Mouse (Mus musculus) liver, embryonic 14.5 days (tissue): ENCODE measurements at regions not wholly inside any gene's neighbourhood (a gene's known extent, or its start where the extent isn't known, plus 50 kb on each side); places are given as distances from the start of the nearest gene placed in this dataset.

Source experiments
- CTCF ChIP-seq: IDR thresholded peaks from 2 replicates; pipeline ENCODE4 v1.5.1; 2016; ENCODE audit warnings: antibody characterized with exemption, low read depth, control low read depth
- EP300 ChIP-seq: IDR thresholded peaks from 2 replicates; pipeline ENCODE4 v1.6.1; 2016; ENCODE audit warnings: antibody characterized with exemption, low read depth

DNA sequence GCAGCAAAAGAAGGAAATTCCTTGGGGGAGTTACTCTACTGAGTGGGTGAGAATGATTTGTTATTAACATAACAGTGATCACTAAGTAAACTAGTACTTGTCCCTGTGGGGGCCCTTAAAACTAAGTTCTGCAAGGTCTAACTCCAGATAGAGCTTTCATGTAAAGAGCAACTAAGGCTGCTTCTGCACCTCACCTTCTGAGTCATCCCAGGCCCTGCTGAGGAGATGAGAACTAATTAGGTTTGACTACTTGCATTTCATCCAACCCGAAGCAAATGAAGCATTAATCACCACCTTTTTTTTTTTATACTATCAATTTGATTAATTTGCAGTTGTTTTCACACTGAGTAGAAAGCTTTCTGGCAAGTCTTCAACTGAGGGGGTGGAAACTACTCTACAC is 333.6 kb upstream of the Atp10a start:
- TF ChIP-seq CTCF (no peak), EP300 (no peak)
